Mouse (Mus musculus): ENCODE data around the gene Cxcr2. TPM values are rescaled to one million over a fixed set of nuclear protein-coding genes. Genes with fewer than 3 reads are reported as not detected.

Cxcr2 gene
- 0.09 and 0.13 TPM in 2 replicates for polyA plus RNA-seq (2012; rRNA removed)

GRCm38 (mm10) chr1:74153461-74154184 is at the start of gene Cxcr2:
TSS of gene Cxcr2 (plus strand) at chr1:74153989.

GRCm38 (mm10) chr1:74124021-74124981 is 29.5 kb upstream of the Cxcr2 start, which contains the start of gene Tns1:
TSS of gene Tns1 (minus strand) at chr1:74124449.

GRCm38 (mm10) chr1:74124991-74125552 is 28.7 kb upstream of the Cxcr2 start, which contains the start of gene Rufy4:
TSS of gene Rufy4 (plus strand) at chr1:74125541.

GRCm38 (mm10) chr1:74194445-74194844 is 40.7 kb downstream of the Cxcr2 start, which contains the start of gene Cxcr1:
TSS of gene Cxcr1 (minus strand) at chr1:74194631.

Other genes starting within 250 kb of the Cxcr2 start
- gene Tns1, start 29.5 kb upstream of the Cxcr2 start, polyA plus RNA-seq (2012; rRNA removed): 6.9 and 7.0 TPM in 2 replicates
- 0.27 and 0.39 TPM in 2 replicates for gene Rufy4, start 28.4 kb upstream of the Cxcr2 start, polyA plus RNA-seq (2012; rRNA removed)
- not detected in 2 replicates for gene Cxcr1, start 40.6 kb downstream of the Cxcr2 start, polyA plus RNA-seq (2012; rRNA removed)
- 266 and 288 TPM in 2 replicates for gene Arpc2, start 82.1 kb downstream of the Cxcr2 start, polyA plus RNA-seq (2012; rRNA removed)
- not detected in 2 replicates for gene Gpbar1, start 124.6 kb downstream of the Cxcr2 start, polyA plus RNA-seq (2012; rRNA removed)
- 164 and 172 TPM in 2 replicates for gene Aamp, start 130.7 kb downstream of the Cxcr2 start, polyA plus RNA-seq (2012; rRNA removed)
- gene Pnkd, start 130.9 kb downstream of the Cxcr2 start, polyA plus RNA-seq (2012; rRNA removed): 65.4 and 67.8 TPM in 2 replicates
- 5.6 and 7.7 TPM in 2 replicates for gene Tmbim1, start 151.6 kb downstream of the Cxcr2 start, polyA plus RNA-seq (2012; rRNA removed)
- 2.4 and 2.9 TPM in 2 replicates for gene Catip, start 208.1 kb downstream of the Cxcr2 start, polyA plus RNA-seq (2012; rRNA removed)
- gene Slc11a1, start 221.2 kb downstream of the Cxcr2 start, polyA plus RNA-seq (2012; rRNA removed): 1.6 and 1.8 TPM in 2 replicates
- 18.5 and 21.3 TPM in 2 replicates for gene Ctdsp1, start 237.5 kb downstream of the Cxcr2 start, polyA plus RNA-seq (2012; rRNA removed)